Mouse (Mus musculus) limb, embryonic 13.5 days (tissue): Measurements from ENCODE around the gene Rtn4ip1. TPM values are rescaled to one million over a fixed set of nuclear protein-coding genes. Genes with fewer than 3 reads are reported as not detected.
"Not testable (repeated sequence)": the region's sequence is repeated elsewhere in the genome, so short reads cannot be mapped to it uniquely, and the experiment has no call there.

ENCODE experiments used
- ATAC-seq: fragments of 200-750 bp; cut with Nextera tagmentation; 2 replicates; pipeline ENCODE4 v1.8.0; 2017; ENCODE audit warnings: low read depth, moderate number of reproducible peaks, moderate TSS enrichment; ENCODE audit not compliant: low FRiP score
- H3K27ac ChIP-seq: fragments of 300-500 bp; sonication (generic); 2 replicates; pipeline ENCODE4 v1.5.1; 2015; ENCODE audit warnings: inconsistent platforms, mild to moderate bottlenecking, moderate library complexity
- H3K27me3 ChIP-seq: fragments of 300-500 bp; sonication (generic); 2 replicates; pipeline ENCODE4 v1.6.1; 2015; ENCODE audit warnings: mild to moderate bottlenecking, inconsistent platforms
- H3K36me3 ChIP-seq: fragments of 300-500 bp; sonication (generic); 2 replicates; pipeline ENCODE4 v1.6.1; 2015; ENCODE audit warnings: inconsistent platforms, mild to moderate bottlenecking, moderate library complexity
- H3K4me1 ChIP-seq: fragments of 300-500 bp; sonication (generic); 2 replicates; pipeline ENCODE4 v1.6.1; 2015; ENCODE audit warnings: inconsistent platforms
- H3K4me2 ChIP-seq: fragments of 300-500 bp; sonication (generic); replicated peaks from 2 replicates; pipeline ENCODE4 v1.6.1; 2015; ENCODE audit warnings: inconsistent platforms, mild to moderate bottlenecking, moderate library complexity
- H3K4me3 ChIP-seq: fragments of 300-500 bp; sonication (generic); 2 replicates; pipeline ENCODE4 v1.5.1; 2015; ENCODE audit warnings: moderate library complexity, mild to moderate bottlenecking, inconsistent platforms
- H3K9ac ChIP-seq: fragments of 300-500 bp; sonication (generic); 2 replicates; pipeline ENCODE4 v1.6.1; 2015; ENCODE audit warnings: mild to moderate bottlenecking, inconsistent platforms
- H3K9me3 ChIP-seq: fragments of 300-500 bp; sonication (generic); 2 replicates; pipeline ENCODE4 v1.6.1; 2016; ENCODE audit warnings: inconsistent platforms
- WGBS: fragments of 180-500 bp; shearing (Covaris S2); methylation state at CpG from one replicate; pipeline ENCODE4 v1.1.7; 2015; 5-methylcytosine and 5-hydroxymethylcytosine counted together
- polyA plus RNA-seq: library from polyadenylated mRNA; unstranded; fragments of >200 nt; fragmentation: Nextera tagmentation; extraction: Ambion mirVana; gene quantifications from 2 replicates; pipeline ENCODE4 v1.2.1, GENCODE M21; 2015

Rtn4ip1 gene
- polyA plus RNA-seq, 1 experiment from 2014 or later: 14.9 TPM

DNA sequence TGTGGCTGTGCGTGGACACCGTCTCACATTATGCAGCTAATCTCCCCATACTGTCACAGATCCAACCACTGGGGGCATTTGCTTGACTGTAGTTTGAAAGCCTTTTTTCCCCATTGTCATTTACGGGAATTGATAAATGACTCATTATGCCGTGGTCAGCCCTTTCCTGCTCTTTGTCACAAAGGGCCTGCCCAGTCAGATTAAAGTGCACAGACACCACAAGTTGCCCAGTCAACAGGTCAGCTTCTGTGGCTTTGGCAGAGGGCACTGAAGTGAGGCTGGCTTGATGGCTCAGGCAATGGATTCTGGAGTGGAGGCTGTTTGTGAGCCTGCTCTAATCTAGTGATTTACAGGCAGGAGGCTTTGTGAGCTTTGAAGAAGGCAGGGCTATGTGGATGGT is 42.1 kb downstream of the Rtn4ip1 start:
- no peaks in the 10 kb centered on the region for H3K27me3 ChIP-seq
- peaks cover 21% of the 10 kb centered on the region for H3K36me3 ChIP-seq
- WGBS: 73% methylated on average over 4 of the region's 4 CpGs
- no peak overlapping the region for H3K4me2 ChIP-seq
- ATAC-seq: no peak
- H3K4me1 ChIP-seq: no peaks in the 10 kb centered on the region
- no peaks in the 10 kb centered on the region for H3K9me3 ChIP-seq
- H3K4me3 ChIP-seq: no peak overlapping the region
- no peak overlapping the region for H3K27ac ChIP-seq
- H3K9ac ChIP-seq: no peak overlapping the region

DNA sequence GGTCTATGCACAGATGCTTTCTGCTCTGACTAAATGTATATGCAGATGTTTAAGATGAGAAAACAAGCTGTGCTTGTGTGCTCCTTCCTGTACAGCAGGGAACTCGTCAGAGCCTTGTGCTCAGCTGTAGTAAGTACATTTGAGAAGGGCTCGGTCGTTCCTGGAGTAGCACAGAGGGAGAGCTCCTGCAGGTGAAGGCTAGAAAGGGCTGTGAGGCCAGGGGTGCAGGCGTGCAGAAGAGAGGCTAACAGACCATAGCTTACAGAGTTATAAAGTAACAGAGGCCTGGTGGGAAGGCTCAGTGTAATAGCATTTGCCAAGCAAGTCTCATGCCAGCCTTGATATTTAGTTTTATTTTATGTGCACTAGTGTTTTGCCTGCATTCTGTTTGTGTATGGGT is 43.8 kb downstream of the Rtn4ip1 start:
- H3K9ac ChIP-seq: no peak overlapping the region
- 64% methylated on average over 4 of the region's 4 CpGs for WGBS
- no peak overlapping the region for H3K4me3 ChIP-seq
- ATAC-seq: no peak
- H3K27me3 ChIP-seq: no peaks in the 10 kb centered on the region
- H3K9me3 ChIP-seq: no peaks in the 10 kb centered on the region
- no peak overlapping the region for H3K4me2 ChIP-seq
- no peaks in the 10 kb centered on the region for H3K4me1 ChIP-seq
- H3K36me3 ChIP-seq: peaks cover 16% of the 10 kb centered on the region
- no peak overlapping the region for H3K27ac ChIP-seq

DNA sequence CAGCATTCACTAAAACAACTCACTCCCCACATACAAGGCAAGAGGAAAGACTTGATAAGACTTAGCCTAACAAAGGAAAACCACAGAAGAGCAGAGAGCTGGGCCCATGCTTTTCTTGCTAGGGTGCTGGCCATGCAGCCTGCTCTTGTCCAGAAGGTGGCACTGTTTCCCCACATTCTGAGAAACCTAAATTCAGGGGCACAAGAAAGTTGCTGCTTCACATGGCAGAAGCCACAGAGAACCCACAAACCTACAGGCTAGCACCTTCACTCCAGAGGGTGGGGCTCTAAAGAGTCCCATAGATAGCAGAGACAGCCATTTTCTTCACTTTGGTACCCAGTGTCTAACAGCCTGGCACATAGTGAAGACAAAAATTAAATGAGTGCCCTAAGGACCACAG is 52.3 kb downstream of the Rtn4ip1 start:
- Histone ChIP-seq H3K27me3 (no peaks in the 10 kb centered on the region), H3K36me3 (no peaks in the 10 kb centered on the region), H3K4me2 (no peak overlapping the region), H3K9me3 (no peaks in the 10 kb centered on the region), H3K27ac (no peak overlapping the region), H3K9ac (no peak overlapping the region), H3K4me1 (peaks cover 4% of the 10 kb centered on the region; the same call in 1 of the 2 replicates), H3K4me3 (no peak overlapping the region)
- no peak for ATAC-seq

DNA sequence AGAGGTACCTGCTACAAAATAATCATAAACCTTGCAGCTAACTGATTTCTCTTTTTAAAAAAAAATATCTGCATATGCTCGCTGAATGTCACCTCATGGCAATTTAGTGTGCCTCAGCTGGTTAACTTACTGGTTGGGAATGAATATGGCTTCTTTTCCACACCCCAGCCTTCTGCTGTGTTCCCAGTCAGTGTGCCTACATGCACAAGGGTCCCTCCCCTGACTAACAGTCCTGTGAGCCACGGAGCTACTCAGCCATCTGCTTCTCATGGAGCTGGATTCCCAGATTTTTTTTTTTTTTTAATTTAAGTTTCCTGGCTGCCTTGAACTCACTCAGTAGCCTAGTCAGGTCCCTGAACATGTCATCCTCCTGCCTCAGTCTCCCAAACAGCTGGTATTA is 63.3 kb downstream of the Rtn4ip1 start:
- H3K9ac ChIP-seq: no peak overlapping the region
- no peak overlapping the region for H3K27ac ChIP-seq
- WGBS: 57% methylated on average over 2 of the region's 2 CpGs
- no peak for ATAC-seq
- no peak overlapping the region for H3K4me2 ChIP-seq
- H3K4me1 ChIP-seq: 0 out of 2 replicates have a peak, but pooled peaks cover 5% of the 10 kb centered on the region
- H3K9me3 ChIP-seq: 0 out of 2 replicates have a peak, but pooled peaks cover 5% of the 10 kb centered on the region
- no peaks in the 10 kb centered on the region for H3K27me3 ChIP-seq
- H3K4me3 ChIP-seq: no peak overlapping the region
- no peaks in the 10 kb centered on the region for H3K36me3 ChIP-seq

DNA sequence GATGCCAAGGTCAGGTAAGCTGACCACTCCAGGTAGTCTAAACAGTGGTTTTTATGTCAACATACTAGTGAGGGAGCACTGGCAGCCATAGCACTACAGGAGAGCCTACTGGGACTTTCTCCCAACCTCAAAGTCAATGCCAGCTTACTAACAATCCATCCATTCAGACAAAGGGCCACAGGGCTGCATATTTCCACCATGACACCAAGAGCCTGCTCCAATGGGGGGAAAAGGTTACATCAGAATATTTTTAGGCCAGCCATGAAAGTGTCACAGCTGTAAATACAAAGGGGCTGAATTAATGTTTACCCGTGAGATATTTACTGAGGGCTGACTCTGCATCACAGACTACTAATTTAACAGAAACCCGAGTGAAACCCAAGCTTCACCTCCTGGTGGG is 71.6 kb downstream of the Rtn4ip1 start:
- no peaks in the 10 kb centered on the region for H3K36me3 ChIP-seq
- no peak for ATAC-seq
- no peak overlapping the region for H3K27ac ChIP-seq
- no peaks in the 10 kb centered on the region for H3K4me1 ChIP-seq
- 63% methylated on average over 2 of the region's 2 CpGs for WGBS
- H3K9ac ChIP-seq: no peak overlapping the region
- no peak overlapping the region for H3K4me2 ChIP-seq
- H3K4me3 ChIP-seq: no peak overlapping the region
- no peaks in the 10 kb centered on the region for H3K9me3 ChIP-seq
- H3K27me3 ChIP-seq: no peaks in the 10 kb centered on the region

DNA sequence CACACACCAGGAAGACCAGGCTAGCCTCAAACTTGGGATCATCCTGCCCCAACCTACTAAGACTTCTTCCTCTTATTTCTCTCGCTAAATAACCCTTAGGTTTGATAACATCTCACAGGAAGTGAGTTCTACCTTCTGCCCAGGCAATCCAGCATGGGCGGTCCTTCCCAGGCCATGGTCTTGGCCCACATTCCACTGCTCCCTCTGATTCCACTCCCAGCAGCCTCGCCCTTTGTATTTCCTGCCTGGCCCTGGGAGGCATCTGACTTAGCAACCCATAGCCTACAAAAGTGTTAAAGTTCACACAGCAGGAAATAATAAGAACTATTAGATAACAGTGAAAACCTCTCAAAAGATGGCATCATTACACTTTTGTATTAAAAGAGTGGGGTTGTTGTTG is 75.7 kb downstream of the Rtn4ip1 start:
- Histone ChIP-seq H3K9ac (no peak overlapping the region), H3K27ac (no peak overlapping the region), H3K4me2 (no peak overlapping the region), H3K36me3 (no peaks in the 10 kb centered on the region), H3K4me1 (no peaks in the 10 kb centered on the region), H3K27me3 (no peaks in the 10 kb centered on the region), H3K4me3 (no peak overlapping the region), H3K9me3 (no peaks in the 10 kb centered on the region)
- WGBS: 67% methylated on average over 3 of the region's 3 CpGs
- no peak for ATAC-seq

DNA sequence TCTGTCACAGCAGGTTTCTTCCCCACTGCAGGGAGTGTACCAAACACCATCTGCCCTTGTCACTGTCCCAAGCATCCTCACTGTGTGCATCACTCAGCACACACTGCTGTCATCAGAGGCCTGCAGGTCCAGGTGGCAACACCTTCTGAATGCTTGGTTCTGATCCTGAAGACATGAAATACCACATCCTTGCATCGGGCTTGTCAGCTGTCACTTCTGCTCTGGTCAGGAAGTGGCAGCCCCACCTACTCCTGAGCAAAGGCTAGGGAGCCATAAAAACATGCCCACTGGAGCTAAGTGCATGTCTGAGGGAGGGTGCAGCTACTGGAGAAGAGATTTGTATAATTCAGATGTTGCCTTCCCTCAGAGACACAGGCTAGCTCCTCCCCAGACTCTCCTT is 78.5 kb downstream of the Rtn4ip1 start:
- Histone ChIP-seq H3K9me3 (no peaks in the 10 kb centered on the region), H3K36me3 (no peaks in the 10 kb centered on the region), H3K4me3 (no peak overlapping the region), H3K4me2 (no peak overlapping the region), H3K9ac (no peak overlapping the region), H3K27ac (no peak overlapping the region), H3K4me1 (no peaks in the 10 kb centered on the region), H3K27me3 (no peaks in the 10 kb centered on the region)
- ATAC-seq: no peak
- WGBS: 58% methylated on average over 1 of the region's 1 CpGs

DNA sequence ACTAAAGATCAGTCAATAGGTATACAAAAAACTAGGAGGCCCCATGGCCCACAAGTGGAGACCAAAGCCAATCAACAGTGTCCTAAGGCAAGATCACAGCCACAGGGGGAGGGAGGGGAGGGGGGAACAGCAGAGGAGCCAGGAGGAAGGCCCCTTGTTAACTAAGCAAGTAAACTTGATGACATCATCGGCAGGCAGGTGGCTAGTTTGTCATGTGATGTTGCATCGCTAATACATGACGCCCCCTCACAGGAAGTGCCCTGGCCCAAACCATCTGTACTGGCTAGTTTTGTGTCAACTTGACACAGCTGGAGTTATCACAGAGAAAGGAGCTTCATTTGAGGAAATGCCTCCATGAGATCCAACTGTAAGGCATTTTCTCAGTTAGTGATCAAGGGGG is 79.1 kb downstream of the Rtn4ip1 start:
- ATAC-seq, H3K27ac ChIP-seq, H3K27me3 ChIP-seq, H3K4me2 ChIP-seq, H3K36me3 ChIP-seq, H3K9me3 ChIP-seq, H3K4me1 ChIP-seq, H3K4me3 ChIP-seq, H3K9ac ChIP-seq: not testable (repeated sequence)
- WGBS: 91% methylated on average over 3 of the region's 3 CpGs

DNA sequence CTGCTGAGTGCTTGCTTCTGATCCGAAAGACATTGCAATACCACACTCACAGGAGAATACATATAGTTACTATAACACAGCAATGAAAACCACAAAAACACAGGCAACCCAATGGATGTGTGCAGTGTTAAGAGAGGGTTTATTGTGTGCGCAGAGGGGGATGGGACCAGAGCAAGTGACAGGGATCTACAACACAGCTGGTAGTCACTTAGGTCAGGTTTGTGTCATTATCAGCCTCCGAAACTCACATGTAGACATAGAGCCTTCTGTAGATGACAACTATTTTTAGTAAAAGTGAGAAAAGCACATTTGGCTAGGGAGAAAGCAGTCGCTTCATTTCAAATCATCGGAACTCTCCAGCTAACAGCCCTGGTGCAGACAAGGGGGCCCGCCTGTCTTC is 80.9 kb downstream of the Rtn4ip1 start:
- no peak overlapping the region for H3K27ac ChIP-seq
- ATAC-seq: no peak
- H3K27me3 ChIP-seq: no peaks in the 10 kb centered on the region
- no peak overlapping the region for H3K4me2 ChIP-seq
- H3K9ac ChIP-seq: no peak overlapping the region
- no peaks in the 10 kb centered on the region for H3K36me3 ChIP-seq
- WGBS: 86% methylated on average over 6 of the region's 6 CpGs
- no peak overlapping the region for H3K4me3 ChIP-seq
- no peaks in the 10 kb centered on the region for H3K4me1 ChIP-seq
- H3K9me3 ChIP-seq: no peaks in the 10 kb centered on the region

DNA sequence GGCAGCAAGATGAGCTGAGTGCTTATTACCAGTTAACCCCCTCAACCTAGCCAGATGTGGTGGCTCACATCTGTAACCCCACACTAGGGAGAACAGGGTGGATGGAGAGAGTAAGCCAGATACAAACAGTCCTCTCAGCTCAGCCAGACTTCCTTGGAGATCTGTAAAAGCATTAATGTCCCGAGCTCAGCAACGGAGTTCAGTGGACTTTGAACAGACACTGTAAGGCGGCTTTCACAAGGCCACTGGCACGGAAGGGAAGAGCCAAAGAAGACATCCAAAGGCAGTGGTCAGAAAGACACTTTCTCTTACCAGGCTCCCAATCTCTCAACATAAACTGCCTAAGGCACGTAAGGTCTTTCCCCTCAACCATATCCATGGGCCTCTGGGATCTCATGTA is 81.6 kb downstream of the Rtn4ip1 start:
- no peaks in the 10 kb centered on the region for H3K9me3 ChIP-seq
- no peak overlapping the region for H3K27ac ChIP-seq
- no peak overlapping the region for H3K9ac ChIP-seq
- no peaks in the 10 kb centered on the region for H3K36me3 ChIP-seq
- no peak overlapping the region for H3K4me2 ChIP-seq
- no peak overlapping the region for H3K4me3 ChIP-seq
- no peaks in the 10 kb centered on the region for H3K4me1 ChIP-seq
- no peaks in the 10 kb centered on the region for H3K27me3 ChIP-seq
- ATAC-seq: no peak
- 69% methylated on average over 5 of the region's 5 CpGs for WGBS

DNA sequence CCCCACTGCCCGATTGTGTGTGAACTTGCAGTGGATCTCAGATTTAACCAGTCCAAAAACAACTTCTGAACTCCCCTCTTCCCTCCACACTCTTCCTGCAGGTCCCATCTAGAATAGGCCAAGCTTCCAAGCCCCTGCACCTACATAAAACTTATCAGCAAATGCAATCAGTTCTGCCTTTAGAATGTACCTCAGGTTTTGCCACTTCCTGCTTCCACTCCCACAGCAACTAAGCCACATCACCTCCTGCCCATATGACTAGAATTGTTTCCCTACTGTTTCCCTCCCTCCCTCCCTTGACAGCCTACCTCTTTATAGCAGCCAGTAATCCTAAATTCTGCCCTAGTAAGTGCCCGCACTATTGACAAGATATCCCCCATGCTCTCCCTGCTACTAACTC is 82.3 kb downstream of the Rtn4ip1 start:
- Histone ChIP-seq H3K4me1 (no peaks in the 10 kb centered on the region), H3K36me3 (no peaks in the 10 kb centered on the region)

DNA sequence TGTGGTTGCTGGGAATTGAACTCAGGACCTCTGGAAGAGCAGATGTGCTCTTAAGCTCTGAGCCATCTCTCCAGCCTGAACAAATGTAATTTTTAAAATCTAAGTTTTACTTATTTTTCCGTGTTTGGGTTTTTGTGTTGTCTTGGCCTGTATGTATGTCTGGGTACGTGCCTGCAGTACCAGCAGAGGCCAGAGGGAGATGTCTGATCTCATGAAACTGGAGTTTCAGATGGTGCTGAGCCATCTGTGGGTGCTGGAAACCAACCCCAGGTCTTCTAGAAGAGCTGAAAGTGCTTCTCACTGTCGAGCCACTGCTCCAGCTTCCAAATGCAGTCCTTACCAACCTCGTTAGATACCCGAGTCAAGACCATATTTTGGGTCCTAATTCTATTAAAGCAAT is 89.7 kb downstream of the Rtn4ip1 start:
- Histone ChIP-seq H3K27me3 (no peaks in the 10 kb centered on the region), H3K4me1 (no peaks in the 10 kb centered on the region), H3K27ac (no peak overlapping the region), H3K36me3 (no peaks in the 10 kb centered on the region), H3K9ac (no peak overlapping the region), H3K4me3 (no peak overlapping the region), H3K9me3 (no peaks in the 10 kb centered on the region), H3K4me2 (no peak overlapping the region)
- ATAC-seq: no peak
- WGBS: 86% methylated on average over 5 of the region's 5 CpGs

More for the DNA sequence above, 82.3 kb downstream of the Rtn4ip1 start:
- no peak overlapping the region for H3K4me3 ChIP-seq
- WGBS: 88% methylated on average over 2 of the region's 2 CpGs
- ATAC-seq: no peak
- no peaks in the 10 kb centered on the region for H3K9me3 ChIP-seq
- no peak overlapping the region for H3K9ac ChIP-seq
- no peaks in the 10 kb centered on the region for H3K27me3 ChIP-seq
- H3K27ac ChIP-seq: no peak overlapping the region
- H3K4me2 ChIP-seq: no peak overlapping the region

DNA sequence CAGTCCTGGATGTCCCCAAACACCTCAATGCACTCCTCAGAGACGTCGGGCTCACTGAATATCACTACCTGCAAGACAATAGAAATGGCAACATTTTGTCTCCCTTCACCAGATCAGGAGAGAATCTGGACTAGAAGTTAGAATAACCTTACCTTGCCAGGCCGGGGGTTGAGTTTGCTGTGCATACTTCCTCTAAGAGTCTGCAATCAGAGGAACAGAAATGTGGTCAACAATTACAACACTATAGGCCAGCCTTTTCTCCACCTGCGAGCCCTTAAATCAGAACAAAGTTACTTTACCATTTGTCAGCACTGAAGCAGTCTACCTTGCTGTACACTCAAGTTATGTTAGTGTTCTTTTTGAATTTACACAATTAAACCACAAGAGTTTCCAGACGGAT is 90.9 kb downstream of the Rtn4ip1 start:
- ATAC-seq: no peak
- Histone ChIP-seq H3K36me3 (no peaks in the 10 kb centered on the region), H3K4me3 (no peak overlapping the region), H3K4me1 (no peaks in the 10 kb centered on the region), H3K27me3 (no peaks in the 10 kb centered on the region), H3K9ac (no peak overlapping the region), H3K27ac (no peak overlapping the region), H3K4me2 (no peak overlapping the region), H3K9me3 (no peaks in the 10 kb centered on the region)
- WGBS: 85% methylated on average over 5 of the region's 5 CpGs
